Mouse (Mus musculus) heart, embryonic 11.5 days (tissue): ENCODE data around the gene Elk3. TPM values are rescaled to one million over a fixed set of nuclear protein-coding genes. Genes with fewer than 3 reads are reported as not detected.

Experiments used
- ATAC-seq: fragments of 200-750 bp; cut with Nextera tagmentation; replicated peaks from 2 replicates; pipeline ENCODE4 v1.8.0; 2017; ENCODE audit warnings: moderate library complexity; ENCODE audit not compliant: insufficient number of reproducible peaks, low FRiP score, low TSS enrichment
- H3K27ac ChIP-seq: fragments of 300-500 bp; sonication (generic); 2 replicates; pipeline ENCODE4 v1.5.1; 2014; ENCODE audit warnings: mild to moderate bottlenecking, low read depth, low read length
- H3K27me3 ChIP-seq: fragments of 300-500 bp; sonication (generic); 2 replicates; pipeline ENCODE4 v1.6.1; 2014; ENCODE audit warnings: mild to moderate bottlenecking, low read length, mixed read lengths; ENCODE audit not compliant: control insufficient read depth, insufficient read depth
- H3K36me3 ChIP-seq: fragments of 300-500 bp; sonication (generic); 2 replicates; pipeline ENCODE4 v1.6.1; 2014; ENCODE audit warnings: mild to moderate bottlenecking, low read length, moderate library complexity, mixed read lengths; ENCODE audit not compliant: control insufficient read depth, insufficient read depth
- H3K4me1 ChIP-seq: fragments of 300-500 bp; sonication (generic); 2 replicates; pipeline ENCODE4 v1.6.1; 2014; ENCODE audit warnings: low read length; ENCODE audit not compliant: control insufficient read depth, insufficient read depth
- H3K4me2 ChIP-seq: fragments of 300-500 bp; sonication (generic); 2 replicates; pipeline ENCODE4 v1.6.1; 2014; ENCODE audit warnings: mild to moderate bottlenecking, moderate library complexity
- H3K4me3 ChIP-seq: fragments of 300-500 bp; sonication (generic); 2 replicates; pipeline ENCODE4 v1.5.1; 2014; ENCODE audit warnings: low read depth, low read length
- H3K9ac ChIP-seq: fragments of 300-500 bp; sonication (generic); 2 replicates; pipeline ENCODE4 v1.6.1; 2014; ENCODE audit warnings: mild to moderate bottlenecking, low read depth, low read length, moderate library complexity
- H3K9me3 ChIP-seq: fragments of 300-500 bp; sonication (generic); replicated peaks from 2 replicates; pipeline ENCODE4 v1.6.1; 2016; ENCODE audit warnings: low read length; ENCODE audit not compliant: control insufficient read depth
- WGBS: fragments of 180-500 bp; shearing (Covaris S2); extraction: QIAGEN DNeasy Blood & Tissue Kit; methylation state at CpG from one replicate; pipeline ENCODE4 v1.1.7; 2014; ENCODE audit not compliant: insufficient replicate concordance; 5-methylcytosine and 5-hydroxymethylcytosine counted together
- polyA plus RNA-seq: library from polyadenylated mRNA; unstranded; fragments of >200 nt; fragmentation: Nextera tagmentation; extraction: Ambion mirVana; gene quantifications from 2 replicates; pipeline ENCODE4 v1.2.1, GENCODE M21; 2014

Gene Elk3
- polyA plus RNA-seq, 1 experiment from 2014 or later: 42.1 TPM

- 52% methylated on average over 25 of the region's 25 CpGs for WGBS
- H3K27me3 ChIP-seq: no peaks in the 10 kb centered on the region
- H3K4me3 ChIP-seq: peak overlapping the region; percentile 28; the same call in 1 of the 2 replicates
- H3K9ac ChIP-seq: no peak overlapping the region
- H3K9me3 ChIP-seq: no peaks in the 10 kb centered on the region
- H3K36me3 ChIP-seq: no peaks in the 10 kb centered on the region
- H3K4me2 ChIP-seq: peak overlapping the region; percentile 62
- H3K27ac ChIP-seq: peak overlapping the region; percentile 17; the same call in 1 of the 2 replicates
- 0 out of 2 replicates have a peak, but pooled peaks have one; percentile 19 for ATAC-seq
- peaks cover 38% of the 10 kb centered on the region for H3K4me1 ChIP-seq
These were observed 35.5 kb downstream of the Elk3 start for GRCm38 (mm10) chr10:93275212-93276136.

DNA sequence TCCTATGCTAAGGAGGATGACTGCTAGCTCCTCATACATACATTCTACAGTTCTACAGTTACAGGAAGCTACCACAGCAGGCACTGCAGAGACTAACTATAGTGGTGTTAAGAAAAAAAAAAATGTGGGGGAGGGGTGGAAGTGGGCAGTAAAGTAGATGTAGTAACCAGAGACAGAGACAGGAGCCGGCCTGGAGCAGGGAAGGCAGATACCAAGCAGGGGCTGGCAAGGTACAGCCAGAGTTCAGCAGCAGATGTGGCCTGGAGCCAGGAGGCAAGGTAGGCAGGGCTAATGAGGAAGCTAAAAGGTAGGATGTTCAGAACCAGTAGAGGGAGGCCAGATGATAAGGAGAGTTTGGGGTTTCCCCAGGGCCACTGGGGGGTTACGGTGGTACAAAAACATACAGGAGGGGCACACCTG is 36.6 kb downstream of the Elk3 start:
- H3K9ac ChIP-seq: no peak overlapping the region
- peaks cover 35% of the 10 kb centered on the region for H3K4me1 ChIP-seq
- 51% methylated on average over 2 of the region's 2 CpGs for WGBS
- no peaks in the 10 kb centered on the region for H3K36me3 ChIP-seq
- no peak overlapping the region for H3K4me3 ChIP-seq
- no peak overlapping the region for H3K27ac ChIP-seq
- H3K4me2 ChIP-seq: no peak overlapping the region
- H3K9me3 ChIP-seq: no peaks in the 10 kb centered on the region
- ATAC-seq: no peak
- no peaks in the 10 kb centered on the region for H3K27me3 ChIP-seq

GRCm38 (mm10) chr10:93272986-93273982 is 37.7 kb downstream of the Elk3 start:
- no peak for ATAC-seq
- H3K4me3 ChIP-seq: no peak overlapping the region
- H3K27ac ChIP-seq: no peak overlapping the region
- peaks cover 32% of the 10 kb centered on the region for H3K4me1 ChIP-seq
- H3K27me3 ChIP-seq: no peaks in the 10 kb centered on the region
- no peak overlapping the region for H3K9ac ChIP-seq
- no peak overlapping the region for H3K4me2 ChIP-seq
- WGBS: 77% methylated on average over 14 of the region's 14 CpGs
- peaks cover 2% of the 10 kb centered on the region; the same call in 1 of the 2 replicates for H3K36me3 ChIP-seq
- H3K9me3 ChIP-seq: no peaks in the 10 kb centered on the region

DNA sequence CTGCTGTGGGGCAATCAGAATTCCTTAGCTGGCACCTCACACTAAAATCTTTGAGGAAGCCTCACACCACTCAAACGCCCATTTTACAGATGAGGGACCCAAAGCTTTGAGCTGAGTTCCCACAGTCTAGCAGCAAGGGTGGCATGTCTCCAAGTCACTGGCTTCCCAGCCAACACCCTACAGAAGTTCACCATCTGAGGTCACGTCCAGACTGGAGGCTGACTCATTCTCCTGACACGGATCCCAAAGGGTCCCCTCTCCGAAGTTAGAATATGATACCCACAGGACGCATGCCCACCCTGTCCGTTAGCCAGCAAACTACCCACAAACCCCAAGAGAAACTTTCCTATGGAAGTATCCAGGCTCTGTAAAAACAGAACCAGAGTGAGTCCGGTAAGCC is 39.1 kb downstream of the Elk3 start:
- no peak overlapping the region for H3K4me2 ChIP-seq
- no peaks in the 10 kb centered on the region for H3K27me3 ChIP-seq
- H3K27ac ChIP-seq: no peak overlapping the region
- peaks cover 26% of the 10 kb centered on the region for H3K4me1 ChIP-seq
- H3K9me3 ChIP-seq: no peaks in the 10 kb centered on the region
- 75% methylated on average over 7 of the region's 7 CpGs for WGBS
- ATAC-seq: no peak
- H3K9ac ChIP-seq: no peak overlapping the region
- H3K36me3 ChIP-seq: peaks cover 2% of the 10 kb centered on the region; the same call in 1 of the 2 replicates
- H3K4me3 ChIP-seq: no peak overlapping the region

- Histone ChIP-seq H3K27ac (no peak overlapping the region), H3K4me3 (no peak overlapping the region), H3K36me3 (peaks cover 2% of the 10 kb centered on the region; the same call in 1 of the 2 replicates), H3K27me3 (no peaks in the 10 kb centered on the region), H3K4me1 (peaks cover 18% of the 10 kb centered on the region), H3K4me2 (no peak overlapping the region), H3K9me3 (no peaks in the 10 kb centered on the region), H3K9ac (no peak overlapping the region)
- 86% methylated on average over 6 of the region's 6 CpGs for WGBS
- ATAC-seq: no peak
These were observed 40.0 kb downstream of the Elk3 start for GRCm38 (mm10) chr10:93270889-93271460.

DNA sequence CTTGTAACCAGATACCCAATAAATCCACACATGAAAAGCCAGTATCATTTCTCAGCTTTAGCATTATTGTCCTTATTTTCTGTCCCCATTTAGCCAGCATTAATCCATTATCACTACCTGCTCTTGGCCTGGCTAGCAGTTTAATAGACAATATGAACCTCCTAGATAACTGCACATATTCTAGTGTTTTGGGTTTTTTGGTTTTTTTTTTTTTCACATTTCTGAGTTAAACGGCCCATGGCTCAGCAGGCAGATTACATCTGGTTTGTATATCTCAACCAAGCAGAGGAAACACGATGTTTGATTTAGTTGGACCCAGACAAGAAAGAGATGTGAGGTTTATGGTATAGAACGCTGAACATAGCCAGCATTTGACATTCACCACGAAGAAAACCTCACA is 41.2 kb downstream of the Elk3 start:
- Histone ChIP-seq H3K9me3 (no peaks in the 10 kb centered on the region), H3K4me3 (no peak overlapping the region), H3K36me3 (peaks cover 5% of the 10 kb centered on the region; the same call in 1 of the 2 replicates), H3K4me2 (no peak overlapping the region), H3K27me3 (no peaks in the 10 kb centered on the region), H3K9ac (no peak overlapping the region), H3K4me1 (peaks cover 7% of the 10 kb centered on the region), H3K27ac (no peak overlapping the region)
- ATAC-seq: no peak
- 64% methylated on average over 4 of the region's 4 CpGs for WGBS

- H3K27me3 ChIP-seq: no peaks in the 10 kb centered on the region
- peaks cover 14% of the 10 kb centered on the region for H3K4me1 ChIP-seq
- peaks cover 5% of the 10 kb centered on the region; the same call in 1 of the 2 replicates for H3K36me3 ChIP-seq
- H3K4me2 ChIP-seq: no peak overlapping the region
- no peak overlapping the region for H3K27ac ChIP-seq
- no peaks in the 10 kb centered on the region for H3K9me3 ChIP-seq
- 85% methylated on average over 3 of the region's 3 CpGs for WGBS
- no peak for ATAC-seq
- H3K9ac ChIP-seq: no peak overlapping the region
- no peak overlapping the region for H3K4me3 ChIP-seq
These were observed 42.6 kb downstream of the Elk3 start for GRCm38 (mm10) chr10:93268339-93268738.

DNA sequence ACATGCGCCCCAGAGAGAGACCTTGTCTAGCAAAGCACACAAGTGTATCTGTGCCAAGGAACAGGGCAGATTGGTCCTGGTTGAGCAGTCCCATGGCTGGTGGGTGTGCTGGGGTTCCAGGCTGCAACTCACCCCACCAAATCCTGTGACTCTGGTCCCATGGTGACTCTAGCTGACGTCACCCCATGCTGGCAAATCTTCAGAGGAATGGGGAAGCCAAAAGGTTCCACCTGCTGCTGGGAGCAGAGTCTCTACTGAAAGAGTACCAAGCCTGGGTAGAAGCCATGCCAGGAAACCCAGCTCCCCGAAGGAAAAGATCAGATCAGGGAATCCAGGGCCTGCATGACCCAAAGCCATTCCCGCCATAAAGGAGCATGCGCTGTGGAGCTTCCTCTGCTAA is 43.4 kb downstream of the Elk3 start:
- Histone ChIP-seq H3K9ac (no peak overlapping the region), H3K4me1 (peaks cover 20% of the 10 kb centered on the region), H3K9me3 (no peaks in the 10 kb centered on the region), H3K27me3 (no peaks in the 10 kb centered on the region), H3K4me2 (no peak overlapping the region), H3K36me3 (peaks cover 5% of the 10 kb centered on the region; the same call in 1 of the 2 replicates), H3K4me3 (no peak overlapping the region), H3K27ac (no peak overlapping the region)
- no peak for ATAC-seq
- 78% methylated on average over 5 of the region's 5 CpGs for WGBS
